Mouse (Mus musculus): Measurements from ENCODE around the gene Ppp2r2d.
A peak's percentile ranks its signal among the peaks of the same experiment; 100 is the strongest.

Ppp2r2d gene

GRCm38 (mm10) chr7:138845544-138846391, at the start of gene Ppp2r2d, which contains the start of gene Mapk1ip1:
Gene Ppp2r2d, plus strand, starts transcription at chr7:138846079.
Gene Mapk1ip1, minus strand, starts transcription at chr7:138846273.
- DNase-seq (ENCODE audit: low spot score in 2 of 2), result peak; percentile 93 to 96

GRCm38 (mm10) chr7:138803386-138803785, 42.5 kb upstream of the Ppp2r2d start:
- no peak for DNase-seq (ENCODE audit: low spot score in 2 of 2)

GRCm38 (mm10) chr7:138807146-138807545, 38.7 kb upstream of the Ppp2r2d start:
- no peak for DNase-seq (ENCODE audit: low spot score in 2 of 2)

- no peak for DNase-seq (ENCODE audit: low spot score in 2 of 2)
Measured at GRCm38 (mm10) chr7:138813213-138813875, 32.5 kb upstream of the Ppp2r2d start.

GRCm38 (mm10) chr7:138818314-138818713, 27.6 kb upstream of the Ppp2r2d start:
- no peak for DNase-seq (ENCODE audit: low spot score in 2 of 2)

GRCm38 (mm10) chr7:138824423-138824822, 21.5 kb upstream of the Ppp2r2d start:
- no peak for DNase-seq (ENCODE audit: low spot score in 2 of 2)

GRCm38 (mm10) chr7:138824995-138825756, 20.7 kb upstream of the Ppp2r2d start:
- no peak for DNase-seq (ENCODE audit: low spot score in 2 of 2)

GRCm38 (mm10) chr7:138827812-138828211, 18.1 kb upstream of the Ppp2r2d start:
- DNase-seq (ENCODE audit: low spot score in 2 of 2), result peak; percentile 45 to 67

GRCm38 (mm10) chr7:138835028-138835427, 10.9 kb upstream of the Ppp2r2d start:
- DNase-seq (ENCODE audit: low spot score in 2 of 2), result no peak

- peak; percentile 65 to 79 for DNase-seq (ENCODE audit: low spot score in 2 of 2)
Measured at GRCm38 (mm10) chr7:138840594-138841021, 5.3 kb upstream of the Ppp2r2d start.

GRCm38 (mm10) chr7:138841436-138842151, 4.3 kb upstream of the Ppp2r2d start:
- no peak for DNase-seq (ENCODE audit: low spot score in 2 of 2)

GRCm38 (mm10) chr7:138843421-138843820, 2.5 kb upstream of the Ppp2r2d start:
- no peak for DNase-seq (ENCODE audit: low spot score in 2 of 2)

- no peak for DNase-seq (ENCODE audit: low spot score in 2 of 2)
Measured at GRCm38 (mm10) chr7:138845111-138845510, 768 bp upstream of the Ppp2r2d start.

GRCm38 (mm10) chr7:138846502-138846991, 668 bp downstream of the Ppp2r2d start:
- no peak for DNase-seq (ENCODE audit: low spot score in 2 of 2)

GRCm38 (mm10) chr7:138847316-138848027, 1.6 kb downstream of the Ppp2r2d start:
- DNase-seq (ENCODE audit: low spot score in 2 of 2), result no peak

- no peak for DNase-seq (ENCODE audit: low spot score in 2 of 2)
Measured at GRCm38 (mm10) chr7:138848028-138848920, 2.4 kb downstream of the Ppp2r2d start.

- DNase-seq (ENCODE audit: low spot score in 2 of 2), result no peak
Measured at GRCm38 (mm10) chr7:138850083-138850482, 4.2 kb downstream of the Ppp2r2d start.

GRCm38 (mm10) chr7:138853417-138854031, 7.6 kb downstream of the Ppp2r2d start:
- no peak for DNase-seq (ENCODE audit: low spot score in 2 of 2)

GRCm38 (mm10) chr7:138854201-138854600, 8.3 kb downstream of the Ppp2r2d start:
- no peak for DNase-seq (ENCODE audit: low spot score in 2 of 2)

Data from urinary bladder, postnatal 36 days (tissue).